Comparison of ENCODE assay signal across 20 mouse cellular contexts in genomic region chr6:144299503-144299858, GRCm38 (mm10).
DNase-seq lines count a peak whose midpoint lies in the region; ATAC-seq lines count a peak whose summit lies in the region.
"Had no signal": no experiment of that assay in that cellular context is flagged by ENCODE, and none has a peak within 500 bp of the region (broad histone marks: within the 10 kb centered on the region; RNA-seq: fewer than 3 reads in every experiment).

No protein-coding gene starts in this region.

- H3K4me1 ChIP-seq in midbrain, embryonic 11.5 days (ENCODE audit: control insufficient read depth, insufficient read depth, low read length), result no peaks in the 10 kb centered on the region; the same call in 1 of the 2 replicates
- H3K4me1 ChIP-seq in midbrain, embryonic 14.5 days (ENCODE audit: control insufficient read depth, insufficient read depth, low read length), result 0 out of 2 replicates have a peak, but pooled peaks cover 3% of the 10 kb centered on the region
- H3K4me1 ChIP-seq in limb, embryonic 10.5 days, result peaks cover 33% of the 10 kb centered on the region
- peaks cover 9% of the 10 kb centered on the region; the same call in 1 of the 2 replicates for H3K4me1 ChIP-seq in stomach, embryonic 16.5 days (ENCODE audit: control insufficient read depth, insufficient read depth, low read length)
- H3K4me1 ChIP-seq: embryonic facial prominence, embryonic 15.5 days; hindbrain, embryonic 15.5 days; neural tube, embryonic 12.5 days had no signal

- ATAC-seq in midbrain, embryonic 11.5 days (ENCODE audit: low FRiP score), result no peak
- ATAC-seq in midbrain, embryonic 14.5 days (ENCODE audit: low FRiP score, low TSS enrichment), result no peak
- no peak for ATAC-seq in stomach, embryonic 16.5 days (ENCODE audit: insufficient read depth, low FRiP score)
- no peak for ATAC-seq in megakaryocyte, adult 5-6 weeks (ENCODE audit: poor library complexity, severe bottlenecking)
- ATAC-seq: intestine, embryonic 16.5 days had no signal

- no peaks in the 10 kb centered on the region for H3K27me3 ChIP-seq in midbrain, embryonic 11.5 days (ENCODE audit: control insufficient read depth, insufficient read depth, low read length)
- H3K27me3 ChIP-seq in midbrain, embryonic 14.5 days (ENCODE audit: control insufficient read depth, insufficient read depth, low read length), result no peaks in the 10 kb centered on the region
- H3K27me3 ChIP-seq in limb, embryonic 10.5 days (ENCODE audit: low read depth, poor library complexity, severe bottlenecking), result no peaks in the 10 kb centered on the region
- no peaks in the 10 kb centered on the region for H3K27me3 ChIP-seq in stomach, embryonic 16.5 days (ENCODE audit: control insufficient read depth, insufficient read depth, low read length)
- H3K27me3 ChIP-seq: CH12.LX; embryonic facial prominence, embryonic 15.5 days; forebrain, embryonic 12.5 days; hindbrain, embryonic 15.5 days; liver, embryonic 13.5 days; neural tube, embryonic 12.5 days had no signal

- no peak overlapping the region for H3K9ac ChIP-seq in midbrain, embryonic 11.5 days (ENCODE audit: low read length)
- no peak overlapping the region for H3K9ac ChIP-seq in midbrain, embryonic 14.5 days (replicated peaks; ENCODE audit: low read length)
- H3K9ac ChIP-seq in stomach, embryonic 16.5 days (ENCODE audit: low read length), result no peak overlapping the region
- H3K9ac ChIP-seq: embryonic facial prominence, embryonic 15.5 days; forebrain, embryonic 12.5 days; hindbrain, embryonic 15.5 days; liver, embryonic 13.5 days; neural tube, embryonic 12.5 days had no signal

- no peaks in the 10 kb centered on the region for H3K36me3 ChIP-seq in midbrain, embryonic 11.5 days (ENCODE audit: control insufficient read depth, insufficient read depth, low read length)
- H3K36me3 ChIP-seq in midbrain, embryonic 14.5 days (ENCODE audit: control insufficient read depth, insufficient read depth, low read length), result no peaks in the 10 kb centered on the region
- H3K36me3 ChIP-seq in limb, embryonic 10.5 days, result no peaks in the 10 kb centered on the region
- no peaks in the 10 kb centered on the region for H3K36me3 ChIP-seq in stomach, embryonic 16.5 days (ENCODE audit: control insufficient read depth, insufficient read depth, low read length)
- H3K36me3 ChIP-seq: embryonic facial prominence, embryonic 15.5 days; forebrain, embryonic 12.5 days; hindbrain, embryonic 15.5 days; liver, embryonic 13.5 days; neural tube, embryonic 12.5 days had no signal

- H3K4me2 ChIP-seq in midbrain, embryonic 11.5 days, result no peak overlapping the region
- H3K4me2 ChIP-seq in midbrain, embryonic 14.5 days (ENCODE audit: low read length), result no peak overlapping the region
- H3K4me2 ChIP-seq in stomach, embryonic 16.5 days (ENCODE audit: low read depth, low read length), result 0 out of 2 replicates have a peak overlapping the region, but pooled peaks have one; percentile 20
- H3K4me2 ChIP-seq: embryonic facial prominence, embryonic 15.5 days; forebrain, embryonic 12.5 days; heart, embryonic 11.5 days; hindbrain, embryonic 15.5 days; liver, embryonic 13.5 days; neural tube, embryonic 12.5 days had no signal

- no peak overlapping the region for H3K4me3 ChIP-seq in midbrain, embryonic 11.5 days (ENCODE audit: low read depth, low read length)
- H3K4me3 ChIP-seq in midbrain, embryonic 14.5 days (replicated peaks; ENCODE audit: low read depth, low read length), result no peak overlapping the region
- H3K4me3 ChIP-seq in limb, embryonic 10.5 days, result no peak overlapping the region
- no peak overlapping the region for H3K4me3 ChIP-seq in stomach, embryonic 16.5 days (replicated peaks; ENCODE audit: low read length)
- H3K4me3 ChIP-seq: embryonic facial prominence, embryonic 15.5 days; forebrain, embryonic 12.5 days; hindbrain, embryonic 15.5 days; layer of hippocampus, adult 2 months; liver, embryonic 13.5 days; neural tube, embryonic 12.5 days had no signal

- 85% methylated on average over 7 of the region's 7 CpGs for WGBS in midbrain, embryonic 11.5 days
- WGBS in midbrain, embryonic 14.5 days, result 89% methylated on average over 7 of the region's 7 CpGs
- 25% methylated on average over 7 of the region's 7 CpGs for WGBS in limb, embryonic 10.5 days
- 43% methylated on average over 7 of the region's 7 CpGs for WGBS in stomach, embryonic 16.5 days

- no peak overlapping the region for H3K27ac ChIP-seq in midbrain, embryonic 11.5 days (ENCODE audit: low read depth, low read length)
- no peak overlapping the region for H3K27ac ChIP-seq in midbrain, embryonic 14.5 days (replicated peaks; ENCODE audit: low read depth, low read length)
- peak overlapping the region; percentile 69 for H3K27ac ChIP-seq in limb, embryonic 10.5 days
- no peak overlapping the region for H3K27ac ChIP-seq in stomach, embryonic 16.5 days (ENCODE audit: low read length)
- H3K27ac ChIP-seq: embryonic facial prominence, embryonic 15.5 days; forebrain, embryonic 12.5 days; hindbrain, embryonic 15.5 days; layer of hippocampus, adult 2 months; liver, embryonic 13.5 days; neural tube, embryonic 12.5 days had no signal

- intact Hi-C loops in heart, postnatal 36 days (cut with DNase I), result no loop called here
- intact Hi-C loops in left cerebral cortex, postnatal 4 days (cut with DNase I), result no loop called here

- no peaks in the 10 kb centered on the region; the same call in 1 of the 2 replicates for H3K9me3 ChIP-seq in midbrain, embryonic 11.5 days (ENCODE audit: control insufficient read depth, low read length)
- H3K9me3 ChIP-seq in midbrain, embryonic 14.5 days (ENCODE audit: control insufficient read depth, low read length), result peaks cover 5% of the 10 kb centered on the region
- H3K9me3 ChIP-seq in limb, embryonic 10.5 days (replicated peaks), result peaks cover 4% of the 10 kb centered on the region; the same call in 1 of the 2 replicates
- H3K9me3 ChIP-seq in stomach, embryonic 16.5 days (replicated peaks; ENCODE audit: control insufficient read depth, low read length), result peaks cover 7% of the 10 kb centered on the region; the same call in 1 of the 2 replicates

- peak; percentile 52 for DNase-seq in heart, adult 11 months
- no peak for DNase-seq in heart, postnatal 36 days
- peak; percentile 47 for DNase-seq in midbrain, embryonic 11.5 days (ENCODE audit: low spot score, missing footprints)
- no peak for DNase-seq in midbrain, embryonic 14.5 days
- DNase-seq in limb, embryonic 10.5 days (ENCODE audit: low spot score), result peak; percentile 63
- no peak for DNase-seq in left cerebral cortex, postnatal 4 days
- DNase-seq: cerebellum, postnatal 14 days; gastrocnemius, postnatal 36 days; heart, postnatal 14 days; liver, embryonic 13.5 days had no signal

Comparison
In these comparisons a context has a peak if more than half of its experiments do, and no peak if none do; other contexts are left out.
1. DNase-seq: peak in heart, adult 11 months (single experiment), midbrain, embryonic 11.5 days (single experiment) and limb, embryonic 10.5 days (single experiment); none in heart, postnatal 36 days (0 of 2), midbrain, embryonic 14.5 days (single experiment) and left cerebral cortex, postnatal 4 days (single experiment).